Mouse (Mus musculus) bone marrow, adult 2 months (tissue): ENCODE results near the gene Gnptg.

Source experiments
- CTCF ChIP-seq: fragments of 200-500 bp; IDR thresholded peaks from 2 replicates; pipeline ENCODE4 v1.5.1; 2011; ENCODE audit warnings: low read length, control low read depth; ENCODE audit not compliant: control insufficient read depth, insufficient read depth
- POLR2A ChIP-seq: fragments of 200-500 bp; IDR thresholded peaks from 2 replicates; pipeline ENCODE4 v1.6.1; 2011; ENCODE audit warnings: low read depth, mild to moderate bottlenecking, control low read depth, low read length, borderline replicate concordance; ENCODE audit not compliant: control insufficient read depth

DNA sequence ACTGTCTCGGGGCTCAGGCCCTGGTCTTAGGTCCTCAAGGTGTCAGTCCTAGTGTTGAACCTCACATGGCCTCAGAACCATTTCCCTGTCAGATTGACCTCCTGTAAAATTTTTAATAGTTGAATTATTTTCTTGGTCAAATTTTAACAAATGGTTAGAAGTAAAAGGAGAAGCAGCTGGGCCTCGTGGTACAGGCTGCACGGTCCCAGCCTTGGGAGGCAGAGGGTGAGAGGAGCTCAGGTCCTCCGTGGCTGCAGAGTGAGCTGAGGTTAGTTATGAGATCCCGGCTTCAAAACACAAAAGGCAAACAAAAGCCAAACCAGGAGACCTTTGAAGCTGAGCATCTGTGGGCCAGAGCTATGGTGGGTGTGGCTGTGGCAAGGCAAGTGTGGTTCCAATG, 11.9 kb downstream of the Gnptg start:
- TF ChIP-seq CTCF (no peak), POLR2A (no peak)
